Mouse (Mus musculus) 3T3-L1 (cell line): ENCODE measurements around the gene Tll2.

ENCODE experiments used
- DNase-seq: peaks from one replicate; pipeline ENCODE4 v3.0.0-alpha.2; 2015; ENCODE audit warnings: low read depth, low spot score

Tll2 gene

DNA sequence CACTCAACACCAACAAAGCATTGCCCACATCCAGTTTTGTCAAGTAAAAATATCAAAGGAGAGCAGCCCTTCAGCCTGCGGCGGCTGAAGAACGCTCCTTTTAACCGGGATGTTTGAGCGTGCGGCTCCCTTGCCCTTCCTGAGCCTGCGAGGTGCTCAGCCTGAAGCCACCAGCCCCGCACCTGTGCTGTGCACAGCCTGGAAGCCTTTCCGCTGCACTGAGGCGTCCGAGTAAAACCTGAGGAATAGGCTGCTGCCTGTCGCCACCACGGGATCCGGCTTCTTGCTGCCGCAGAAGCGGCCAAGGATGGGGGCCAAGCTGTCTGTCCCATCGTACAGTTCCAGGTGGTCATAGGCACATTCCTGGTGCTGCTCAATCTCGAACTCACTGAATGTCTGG is 118.1 kb downstream of the Tll2 start:
- DNase-seq, result no peak

DNA sequence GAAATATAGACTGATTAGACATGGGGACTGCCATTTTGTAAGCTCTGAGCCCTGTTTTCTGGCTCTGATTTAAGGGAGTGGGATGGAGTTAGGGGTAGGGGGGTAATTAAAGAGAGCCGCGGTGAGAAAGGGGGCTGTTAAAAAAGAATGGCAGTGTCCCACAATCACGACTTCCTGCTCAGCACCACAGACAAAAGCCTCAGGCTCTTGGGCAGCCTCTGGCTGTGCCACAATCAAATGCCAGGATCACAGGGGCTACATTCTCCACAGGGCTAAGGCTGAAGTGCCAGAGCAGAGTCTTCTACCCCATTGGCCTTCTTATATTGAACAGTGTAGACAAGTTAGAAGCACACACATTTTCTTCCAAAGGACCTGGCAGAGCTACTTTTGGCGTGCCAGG is 118.7 kb downstream of the Tll2 start:
- no peak for DNase-seq

DNA sequence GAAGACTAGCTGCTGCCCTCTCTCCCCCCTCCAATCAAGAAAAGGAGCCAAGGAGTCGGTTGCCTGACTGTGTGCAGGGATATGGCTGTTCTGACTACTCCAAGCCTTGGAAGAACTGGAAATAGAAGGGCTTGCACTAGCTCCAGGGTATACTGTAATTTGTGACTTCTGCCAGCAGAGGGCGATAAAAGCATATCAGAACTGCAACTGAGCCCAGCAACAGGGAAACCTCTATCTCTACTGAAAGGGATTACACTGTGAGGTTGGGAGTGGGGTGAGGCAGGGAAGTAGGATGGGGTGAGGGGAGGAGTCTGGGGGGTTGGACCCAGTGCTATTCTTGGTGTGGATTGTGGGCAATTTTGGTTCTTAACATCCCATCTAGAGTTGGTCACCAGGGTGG is 119.9 kb downstream of the Tll2 start:
- DNase-seq, result peak; percentile 86

DNA sequence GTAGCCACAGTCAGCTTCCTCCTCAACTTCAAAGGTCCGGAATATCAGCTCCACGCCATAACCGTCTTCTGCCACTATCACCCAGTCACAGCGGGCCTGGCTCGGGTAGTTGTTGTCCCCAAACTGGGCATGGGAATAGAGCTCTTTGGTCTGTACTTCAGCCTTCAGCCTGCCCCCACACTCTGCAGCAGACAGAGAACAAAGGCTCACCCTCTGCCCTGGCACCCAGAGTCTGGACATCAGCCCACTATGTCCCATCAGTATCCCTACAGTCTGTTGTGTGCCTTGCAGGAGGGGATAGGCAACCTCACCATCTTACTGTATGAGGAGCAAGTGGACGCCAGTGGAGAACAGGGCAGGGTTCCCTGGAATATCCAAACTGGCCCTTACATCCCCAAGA is 120.3 kb downstream of the Tll2 start:
- DNase-seq, result no peak

DNA sequence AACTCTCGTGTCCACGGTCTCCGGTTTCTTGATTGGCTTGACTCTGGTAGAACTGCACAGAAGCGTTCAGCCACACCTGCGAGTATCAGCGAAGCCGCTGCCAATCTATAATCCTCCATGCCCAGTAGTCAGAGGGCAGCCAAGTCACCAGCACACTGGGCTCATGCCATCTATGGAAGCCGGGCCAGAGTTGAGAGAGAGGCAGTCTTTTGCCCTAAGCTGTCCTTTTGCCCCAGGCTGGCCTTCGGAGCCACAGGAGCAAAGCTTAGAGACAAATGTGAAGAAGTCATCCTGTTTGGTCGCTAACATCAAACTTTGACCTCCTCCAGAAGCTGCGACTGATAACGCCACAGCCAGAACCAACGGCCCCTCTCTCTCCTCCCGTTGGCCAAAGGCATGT is 123.0 kb downstream of the Tll2 start:
- no peak for DNase-seq

DNA sequence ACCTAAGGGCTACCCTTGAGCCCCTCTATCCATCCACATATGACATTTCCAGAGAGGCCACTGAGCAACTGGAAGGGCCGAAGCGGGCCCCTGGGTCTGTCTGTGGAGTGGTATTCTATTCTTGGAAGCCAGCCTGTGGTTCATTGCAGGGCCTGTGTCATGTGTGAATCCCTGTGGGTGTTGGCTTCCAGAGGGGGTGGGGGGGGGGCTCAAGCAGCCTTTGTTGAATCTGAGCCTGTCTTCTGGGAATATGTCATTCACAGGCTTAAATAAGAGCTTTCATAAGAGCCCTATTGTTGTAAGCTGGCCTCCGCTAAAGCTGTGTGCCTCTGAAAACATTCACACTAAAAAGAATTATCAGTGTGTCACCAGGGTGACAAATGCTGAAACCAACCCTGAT is 125.0 kb downstream of the Tll2 start:
- DNase-seq, result no peak

DNA sequence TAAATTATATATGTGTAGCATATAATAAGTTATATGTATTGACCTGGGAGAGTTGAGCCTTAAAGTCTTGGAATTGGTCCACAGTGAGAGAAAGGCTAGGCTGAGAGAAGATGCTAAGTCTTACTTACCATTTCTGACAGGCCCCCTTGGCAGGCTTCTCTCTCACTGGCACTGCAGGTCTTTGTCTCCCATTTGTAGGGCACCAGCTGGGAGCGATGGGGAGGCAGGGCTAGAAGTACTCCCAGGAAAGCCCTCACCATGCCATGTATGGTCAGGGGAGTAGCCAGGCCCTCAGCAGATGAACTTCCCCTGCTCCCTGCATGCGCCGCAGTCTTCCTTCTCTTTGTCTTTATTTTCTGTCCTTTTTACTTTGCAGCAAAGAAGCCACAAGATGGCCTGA is 129.7 kb downstream of the Tll2 start, which contains the start of gene Opalin:
TSS of gene Opalin (minus strand) at position 208 of the 400 bp plus-strand sequence.
- no peak for DNase-seq

DNA sequence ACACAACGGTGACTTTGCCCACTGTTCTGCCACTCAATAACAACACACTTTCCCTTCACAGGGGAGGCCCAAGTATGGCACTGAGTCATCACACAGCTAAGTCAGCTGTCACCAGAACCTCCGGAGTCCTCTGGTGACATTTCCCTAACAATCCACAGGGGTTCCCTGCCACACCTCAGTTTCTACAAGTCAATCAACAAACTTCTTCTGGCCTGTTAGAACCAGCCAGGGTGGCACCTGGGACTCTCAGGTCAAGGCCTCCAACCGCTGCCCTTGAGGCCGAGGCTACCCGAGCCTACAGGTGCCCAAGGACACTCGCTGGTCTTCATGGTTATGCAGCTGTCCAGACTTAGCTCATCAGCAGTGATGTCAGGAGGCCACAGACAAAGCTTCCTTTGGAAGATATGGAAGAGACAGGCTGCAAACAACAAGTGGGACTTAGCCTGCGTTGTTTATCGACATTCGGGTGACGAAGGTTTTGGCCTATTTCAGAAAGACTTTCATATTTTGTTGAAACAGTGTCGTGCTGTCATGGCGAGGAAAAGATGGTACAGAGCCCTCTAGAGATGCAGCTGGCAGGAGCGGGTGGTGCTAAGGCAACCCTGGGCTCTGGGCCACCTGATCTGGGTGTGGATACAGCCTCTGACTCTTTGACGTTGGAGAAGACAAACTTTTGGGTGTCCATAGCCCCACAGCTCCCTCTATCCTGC is 132.7 kb downstream of the Tll2 start:
- DNase-seq, result no peak

DNA sequence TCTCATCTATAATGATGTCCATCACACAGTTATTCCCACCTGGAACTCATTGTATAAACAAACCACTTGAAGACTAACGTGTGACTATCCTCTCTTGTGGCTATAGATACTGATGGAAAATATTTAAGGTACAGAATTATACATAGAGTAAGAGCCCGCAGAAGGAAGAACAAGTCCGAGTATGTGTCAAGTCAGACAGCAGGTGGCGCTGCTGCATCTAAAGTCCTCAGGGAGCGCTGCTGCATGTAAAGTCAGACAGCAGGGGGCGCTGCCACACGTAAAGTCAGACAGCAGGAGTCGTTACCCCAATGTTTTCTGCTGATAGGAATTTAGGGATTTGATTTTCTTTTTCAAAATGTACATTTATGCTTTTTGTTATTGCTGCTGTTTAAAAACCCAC is 135.1 kb downstream of the Tll2 start:
- DNase-seq, result peak; percentile 92

DNA sequence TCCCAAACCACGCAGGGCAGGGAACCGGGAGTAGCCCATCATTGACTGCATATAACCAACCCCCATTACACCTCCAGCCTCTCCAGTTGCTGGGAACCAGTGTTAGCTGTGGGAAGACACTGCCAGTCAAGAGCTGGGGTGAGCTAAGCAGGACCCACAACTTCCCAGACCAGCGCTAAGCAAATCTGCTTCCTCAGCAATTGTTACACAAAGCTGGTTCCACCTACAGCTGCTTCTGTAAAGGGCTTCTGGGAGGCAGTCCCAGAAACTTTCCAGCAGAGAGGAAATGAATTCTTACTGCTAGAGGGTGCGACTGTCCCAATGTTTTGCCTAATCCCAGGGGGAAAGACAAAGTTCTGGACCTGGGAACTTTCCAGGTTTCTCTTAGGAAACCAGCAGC is 151.9 kb downstream of the Tll2 start:
- no peak for DNase-seq

DNA sequence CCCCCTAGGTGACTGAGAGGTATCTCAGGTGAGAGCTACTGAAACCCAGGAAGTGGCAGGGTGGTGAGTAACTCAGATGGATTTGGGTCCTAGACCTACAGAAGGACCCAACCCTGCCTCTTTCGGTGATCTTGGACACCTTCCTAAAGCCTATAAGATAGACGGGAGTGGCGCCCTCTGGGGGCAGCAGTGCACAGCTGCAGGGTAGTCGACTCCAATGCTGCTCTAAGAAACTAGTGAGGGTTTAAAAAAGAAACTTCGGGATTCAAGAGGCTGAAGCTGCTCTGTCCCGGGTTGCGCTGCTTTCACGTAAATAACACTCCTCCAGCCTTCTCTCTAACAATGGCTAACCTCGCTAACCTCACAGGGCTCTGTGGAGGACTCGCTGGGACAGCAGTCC is 153.1 kb downstream of the Tll2 start:
- no peak for DNase-seq

DNA sequence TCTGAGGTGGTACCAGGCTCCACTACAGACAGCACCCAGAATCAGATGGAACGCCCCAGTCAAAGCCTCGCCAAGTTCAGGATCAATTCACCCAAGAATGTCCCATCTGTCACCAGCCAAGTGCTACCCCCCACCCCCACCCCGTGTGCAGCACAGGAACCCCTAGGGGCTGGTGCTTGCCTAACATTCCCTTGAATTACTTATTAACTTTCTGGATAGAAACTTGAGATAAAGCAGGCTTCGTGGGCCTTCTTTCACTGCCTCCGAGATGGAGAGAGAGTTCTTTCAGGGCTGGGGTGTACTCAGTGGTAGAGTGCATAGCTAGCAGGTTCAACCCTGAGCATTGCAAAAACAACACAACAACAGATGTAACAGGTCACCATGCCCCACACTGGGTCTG is 154.4 kb downstream of the Tll2 start:
- no peak for DNase-seq

DNA sequence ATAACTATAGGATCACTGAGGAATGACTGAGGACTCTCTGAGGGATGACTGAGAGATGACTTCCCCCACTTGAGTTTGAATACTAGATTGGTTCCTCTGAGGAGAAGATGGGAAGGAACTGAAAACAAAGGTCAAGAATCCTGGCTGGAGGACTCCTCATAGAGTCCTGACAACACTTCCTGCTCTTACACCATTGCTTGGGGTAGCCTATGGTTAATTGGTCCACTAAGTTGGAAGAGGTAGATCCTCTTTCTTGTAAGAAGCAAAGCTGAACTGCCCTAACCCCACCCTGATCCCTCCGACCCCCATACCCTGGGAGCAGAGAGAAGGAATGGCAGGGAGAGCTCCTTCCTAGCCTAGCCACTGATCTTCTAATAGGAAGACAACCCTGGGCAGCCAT is 154.9 kb downstream of the Tll2 start:
- no peak for DNase-seq

DNA sequence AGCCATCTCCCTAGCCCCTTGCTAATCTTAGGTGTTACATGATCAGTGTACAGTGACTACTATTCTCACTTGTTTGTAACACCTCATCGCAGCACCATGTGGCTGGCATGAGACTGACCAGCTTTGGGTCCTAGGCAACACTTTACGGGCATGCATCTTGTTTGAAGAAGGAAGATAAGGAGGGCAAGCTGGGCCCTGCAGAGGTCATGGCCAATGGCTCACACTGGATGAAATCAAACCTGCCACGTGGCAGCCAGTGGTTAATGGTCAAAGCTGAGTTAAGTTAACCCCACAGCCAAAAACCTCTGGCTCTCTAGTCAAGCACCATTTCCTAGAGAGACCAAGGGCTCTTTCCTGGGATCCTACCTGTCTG is 158.5 kb downstream of the Tll2 start:
- DNase-seq, result no peak

DNA sequence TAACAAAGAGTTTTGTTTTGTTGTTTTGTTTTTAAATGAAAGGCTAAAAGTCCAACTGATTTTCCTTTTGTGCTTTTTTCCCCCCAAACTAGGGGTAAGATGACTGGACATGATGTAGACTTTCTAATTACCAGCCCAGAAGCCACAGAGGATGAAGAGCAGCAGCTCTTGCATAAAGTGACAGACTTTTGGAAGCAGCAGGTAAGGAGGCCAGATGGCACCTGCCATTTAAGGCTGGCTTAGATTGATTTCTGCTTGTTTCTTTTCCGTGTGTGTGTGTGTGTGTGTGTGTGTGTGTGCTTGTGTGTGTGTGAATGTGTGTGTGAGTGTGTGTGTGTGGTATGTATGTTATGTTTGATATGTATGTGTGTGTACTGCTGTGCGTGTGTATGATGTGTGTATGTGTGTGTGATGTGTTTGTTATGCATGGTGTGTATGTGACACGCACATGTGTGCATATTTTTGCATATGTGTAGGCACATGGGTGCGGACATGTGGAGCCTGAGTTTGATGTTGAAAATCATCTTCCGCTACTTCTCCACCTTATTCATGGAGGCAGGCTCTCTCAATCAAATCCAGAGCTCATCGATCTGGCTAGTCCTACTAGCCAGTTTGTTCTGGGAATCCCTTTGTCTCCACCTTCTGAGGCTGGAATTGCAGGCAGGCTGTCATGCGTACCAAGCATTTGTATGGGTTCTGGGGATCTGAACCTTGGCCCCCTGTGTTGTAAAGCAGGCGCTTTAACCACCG is 159.0 kb downstream of the Tll2 start:
- DNase-seq, result no peak

DNA sequence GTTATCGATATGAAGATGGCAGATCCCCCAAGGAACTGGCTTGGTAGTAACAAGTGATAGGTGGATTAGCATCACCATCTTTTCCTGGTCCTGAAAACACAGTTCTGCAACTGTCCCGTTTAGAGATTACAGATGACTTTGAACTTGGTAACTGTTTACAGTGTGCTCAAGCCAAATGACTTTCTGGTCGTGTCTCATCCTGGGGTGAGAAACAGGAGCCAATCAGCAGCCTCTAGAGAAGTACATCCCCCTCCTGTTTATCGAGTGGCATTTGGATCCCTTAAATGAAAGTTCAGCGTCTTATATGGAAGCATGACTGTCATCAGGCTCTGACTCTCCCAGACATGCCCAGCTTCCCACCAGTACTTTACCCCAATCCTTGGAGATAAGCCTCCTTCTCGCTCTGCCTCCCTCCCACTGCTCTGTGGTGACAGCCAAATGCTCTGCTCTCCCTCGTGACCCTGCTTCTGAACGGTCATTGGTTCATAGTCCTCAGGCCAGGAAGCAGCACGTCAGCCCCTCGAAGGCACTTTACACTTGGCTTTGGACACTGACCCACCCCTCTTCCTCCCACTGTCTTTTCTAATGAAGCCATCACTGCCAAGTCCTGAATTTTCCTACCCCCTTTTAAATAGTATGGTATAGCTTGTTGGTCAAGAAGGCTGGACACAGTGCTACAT is 161.4 kb downstream of the Tll2 start:
- DNase-seq, result no peak

DNA sequence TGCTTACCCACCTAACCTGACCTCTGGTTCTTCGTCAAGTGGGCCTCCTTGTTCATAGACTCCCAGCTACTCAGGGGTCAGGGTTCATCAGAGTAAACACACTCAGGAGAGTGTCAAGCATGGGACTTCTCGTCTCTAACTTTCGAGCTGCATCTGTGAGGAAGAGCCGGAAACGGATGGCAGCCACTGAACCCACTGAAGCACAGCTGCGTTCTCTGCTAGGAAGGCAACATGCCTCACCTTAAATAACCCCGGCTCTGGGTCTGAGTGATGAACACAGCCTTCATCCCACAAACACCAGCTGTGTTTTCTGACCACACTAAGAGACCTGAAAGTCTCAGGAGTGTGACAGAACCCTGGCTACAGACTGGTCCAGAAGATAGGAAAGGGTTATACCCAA is 167.5 kb downstream of the Tll2 start:
- no peak for DNase-seq

DNA sequence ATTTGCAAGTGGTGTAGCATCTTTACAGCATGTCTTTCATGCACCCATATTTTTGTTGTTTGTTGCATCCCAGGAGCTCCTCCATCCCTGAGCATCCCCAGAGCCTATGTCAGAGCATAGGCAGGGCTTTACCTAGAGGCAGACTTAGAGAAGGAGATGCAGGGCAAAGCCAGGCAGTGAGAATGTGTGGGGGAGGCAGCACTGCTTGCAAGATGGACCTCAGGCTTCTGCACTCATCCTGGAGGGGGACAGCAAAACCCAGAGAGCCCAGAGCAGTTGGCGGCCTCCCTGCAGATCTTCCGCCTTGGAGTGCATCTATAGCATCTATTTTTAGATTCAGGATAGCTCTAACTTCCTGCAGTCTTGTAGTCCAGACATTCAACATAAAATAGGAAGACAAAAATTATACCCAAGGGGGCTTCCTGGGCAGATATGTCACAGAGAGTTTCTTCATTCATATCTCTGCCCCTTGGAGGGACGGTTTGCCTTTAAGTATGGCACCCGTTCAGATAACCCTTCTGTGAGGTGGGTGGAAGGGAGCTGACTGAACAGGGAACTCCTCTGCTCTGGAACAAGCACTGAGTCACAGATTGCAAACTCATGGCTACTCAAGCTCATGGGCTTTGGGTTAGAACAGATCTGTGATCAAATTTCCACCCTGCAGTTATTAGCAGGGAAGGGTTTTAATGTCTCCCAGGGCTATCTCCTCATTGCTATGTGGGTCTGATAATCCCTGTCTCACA is 170.7 kb downstream of the Tll2 start:
- DNase-seq, result no peak
